Mouse (Mus musculus) lung, embryonic 16.5 days (tissue): ENCODE data around the gene Ifngr1. TPM values are rescaled to one million over a fixed set of nuclear protein-coding genes. Genes with fewer than 3 reads are reported as not detected.

Experiments
- ATAC-seq: fragments of 200-750 bp; cut with Nextera tagmentation; 2 replicates; pipeline ENCODE4 v1.8.0; 2017; ENCODE audit warnings: low read depth, mild to moderate bottlenecking, moderate library complexity
- H3K27ac ChIP-seq: fragments of 300-500 bp; sonication (generic); 2 replicates; pipeline ENCODE4 v1.5.1; 2014; ENCODE audit warnings: mild to moderate bottlenecking, control low read depth, low read length
- H3K27me3 ChIP-seq: fragments of 300-500 bp; sonication (generic); 2 replicates; pipeline ENCODE4 v1.6.1; 2014; ENCODE audit warnings: low read depth, low read length, mixed read lengths; ENCODE audit not compliant: control insufficient read depth, insufficient read depth
- H3K36me3 ChIP-seq: fragments of 300-500 bp; sonication (generic); 2 replicates; pipeline ENCODE4 v1.6.1; 2014; ENCODE audit warnings: low read length; ENCODE audit not compliant: control insufficient read depth, insufficient read depth
- H3K4me1 ChIP-seq: fragments of 300-500 bp; sonication (generic); replicated peaks from 2 replicates; pipeline ENCODE4 v1.6.1; 2014; ENCODE audit warnings: low read length, mixed read lengths; ENCODE audit not compliant: control insufficient read depth, insufficient read depth
- H3K4me2 ChIP-seq: fragments of 300-500 bp; sonication (generic); 2 replicates; pipeline ENCODE4 v1.6.1; 2014; ENCODE audit warnings: low read depth, low read length, control low read depth
- H3K4me3 ChIP-seq: fragments of 300-500 bp; sonication (generic); 2 replicates; pipeline ENCODE4 v1.5.1; 2014; ENCODE audit warnings: mild to moderate bottlenecking, low read length, control low read depth
- H3K9ac ChIP-seq: fragments of 300-500 bp; sonication (generic); 2 replicates; pipeline ENCODE4 v1.6.1; 2014; ENCODE audit warnings: low read length, control low read depth
- H3K9me3 ChIP-seq: fragments of 300-500 bp; sonication (generic); 2 replicates; pipeline ENCODE4 v1.6.1; 2016; ENCODE audit warnings: low read length; ENCODE audit not compliant: control insufficient read depth
- WGBS: fragments of 180-500 bp; shearing (Covaris S2); extraction: QIAGEN DNeasy Blood & Tissue Kit; methylation state at CpG from one replicate; pipeline ENCODE4 v1.1.7; 2014; 5-methylcytosine and 5-hydroxymethylcytosine counted together
- polyA plus RNA-seq: library from polyadenylated mRNA; unstranded; fragments of >200 nt; fragmentation: Nextera tagmentation; extraction: Ambion mirVana; gene quantifications from 2 replicates; pipeline ENCODE4 v1.2.1, GENCODE M21; 2015

Ifngr1 gene
- polyA plus RNA-seq, result 79.0 and 85.5 TPM in 2 replicates

- WGBS, result under 1% methylated on average over 52 of the region's 52 CpGs
- H3K36me3 ChIP-seq, result no peaks in the 10 kb centered on the region
- peak; percentile 99 for ATAC-seq
- peak within 1 kb of the TSS; percentile 68 for H3K4me2 ChIP-seq
- H3K9me3 ChIP-seq, result no peaks in the 10 kb centered on the region
- H3K27me3 ChIP-seq, result no peaks in the 10 kb centered on the region
- H3K9ac ChIP-seq, result peak within 1 kb of the TSS; percentile 85
- peaks cover 16% of the 10 kb centered on the region for H3K4me1 ChIP-seq
- peak within 1 kb of the TSS; percentile 91 for H3K27ac ChIP-seq
- H3K4me3 ChIP-seq, result peak within 1 kb of the TSS; percentile 81
These were observed at the start of gene Ifngr1 for GRCm38 (mm10) chr10:19591641-19592441. Gene Ifngr1, plus strand, starts transcription at chr10:19591949.

DNA sequence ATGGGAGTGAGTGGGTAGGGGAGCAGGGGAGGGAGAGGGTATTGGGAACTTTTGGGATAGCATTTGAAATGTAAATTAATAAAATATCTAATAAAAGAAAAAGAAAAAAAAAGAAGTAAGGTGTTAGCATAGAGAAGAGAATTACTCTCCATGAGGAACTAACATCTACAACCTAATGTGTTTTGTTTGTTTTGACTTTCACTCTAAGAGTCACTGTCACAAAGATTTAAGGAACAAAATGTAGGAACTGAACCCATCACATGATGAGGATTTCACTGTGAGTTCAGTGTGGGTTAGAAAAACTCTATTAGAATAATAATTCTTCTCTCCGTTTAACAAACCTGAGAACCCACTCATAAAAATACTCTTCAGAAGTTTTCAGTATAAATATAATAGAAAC is 44.9 kb upstream of the Ifngr1 start:
- Histone ChIP-seq H3K27me3 (no peaks in the 10 kb centered on the region), H3K4me2 (no peak overlapping the region), H3K9ac (no peak overlapping the region), H3K9me3 (no peaks in the 10 kb centered on the region), H3K4me1 (no peaks in the 10 kb centered on the region), H3K4me3 (no peak overlapping the region), H3K36me3 (no peaks in the 10 kb centered on the region), H3K27ac (no peak overlapping the region)
- no peak for ATAC-seq
- WGBS, result 92% methylated on average over 1 of the region's 1 CpGs

GRCm38 (mm10) chr10:19548016-19548415 is 43.7 kb upstream of the Ifngr1 start:
- H3K4me1 ChIP-seq, result no peaks in the 10 kb centered on the region
- no peaks in the 10 kb centered on the region for H3K9me3 ChIP-seq
- WGBS, result 78% methylated on average over 1 of the region's 1 CpGs
- H3K9ac ChIP-seq, result no peak overlapping the region
- H3K4me2 ChIP-seq, result no peak overlapping the region
- ATAC-seq, result no peak
- H3K4me3 ChIP-seq, result no peak overlapping the region
- H3K27ac ChIP-seq, result no peak overlapping the region
- H3K27me3 ChIP-seq, result no peaks in the 10 kb centered on the region
- H3K36me3 ChIP-seq, result no peaks in the 10 kb centered on the region

GRCm38 (mm10) chr10:19548491-19548890 is 43.3 kb upstream of the Ifngr1 start:
- no peaks in the 10 kb centered on the region for H3K27me3 ChIP-seq
- WGBS, result 81% methylated on average over 2 of the region's 2 CpGs
- no peak overlapping the region for H3K27ac ChIP-seq
- no peak overlapping the region for H3K4me2 ChIP-seq
- H3K9me3 ChIP-seq, result no peaks in the 10 kb centered on the region
- no peaks in the 10 kb centered on the region for H3K4me1 ChIP-seq
- H3K36me3 ChIP-seq, result no peaks in the 10 kb centered on the region
- no peak overlapping the region for H3K4me3 ChIP-seq
- no peak for ATAC-seq
- H3K9ac ChIP-seq, result no peak overlapping the region

- Histone ChIP-seq H3K4me2 (no peak overlapping the region), H3K4me3 (no peak overlapping the region), H3K9ac (no peak overlapping the region), H3K27ac (no peak overlapping the region), H3K27me3 (no peaks in the 10 kb centered on the region), H3K36me3 (no peaks in the 10 kb centered on the region), H3K9me3 (no peaks in the 10 kb centered on the region), H3K4me1 (no peaks in the 10 kb centered on the region)
- WGBS, result 76% methylated on average over 3 of the region's 3 CpGs
- ATAC-seq, result no peak
These were observed 40.2 kb upstream of the Ifngr1 start for GRCm38 (mm10) chr10:19551585-19551984.

GRCm38 (mm10) chr10:19553857-19554256 is 37.9 kb upstream of the Ifngr1 start:
- H3K4me3 ChIP-seq, result no peak overlapping the region
- no peaks in the 10 kb centered on the region for H3K27me3 ChIP-seq
- ATAC-seq, result no peak
- H3K4me1 ChIP-seq, result no peaks in the 10 kb centered on the region
- no peaks in the 10 kb centered on the region for H3K9me3 ChIP-seq
- H3K9ac ChIP-seq, result no peak overlapping the region
- 73% methylated on average over 2 of the region's 2 CpGs for WGBS
- no peak overlapping the region for H3K4me2 ChIP-seq
- H3K36me3 ChIP-seq, result no peaks in the 10 kb centered on the region
- H3K27ac ChIP-seq, result no peak overlapping the region

DNA sequence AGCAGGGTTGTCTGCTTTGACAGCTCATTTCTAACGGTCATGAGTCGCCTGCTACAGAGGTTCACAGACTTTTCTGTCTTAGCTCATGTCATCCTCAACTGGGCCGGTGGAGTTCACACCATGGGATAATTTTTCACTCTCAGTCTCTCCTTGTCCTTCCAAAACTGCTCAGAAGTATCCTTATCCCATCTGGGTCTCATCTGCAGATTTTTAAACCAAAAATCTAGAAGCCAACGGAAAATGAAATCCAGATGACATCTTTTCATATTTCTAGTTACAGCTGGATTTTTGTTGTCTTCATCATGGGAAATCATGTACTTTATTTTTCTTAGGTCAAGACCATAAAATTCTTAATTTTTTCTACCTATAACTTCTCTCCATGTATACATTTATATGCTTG is 34.1 kb upstream of the Ifngr1 start:
- 55% methylated on average over 4 of the region's 4 CpGs for WGBS
- no peaks in the 10 kb centered on the region for H3K36me3 ChIP-seq
- H3K27me3 ChIP-seq, result no peaks in the 10 kb centered on the region
- H3K4me3 ChIP-seq, result no peak overlapping the region
- no peak for ATAC-seq
- H3K27ac ChIP-seq, result no peak overlapping the region
- H3K9me3 ChIP-seq, result no peaks in the 10 kb centered on the region
- no peak overlapping the region for H3K4me2 ChIP-seq
- no peaks in the 10 kb centered on the region for H3K4me1 ChIP-seq
- H3K9ac ChIP-seq, result no peak overlapping the region

DNA sequence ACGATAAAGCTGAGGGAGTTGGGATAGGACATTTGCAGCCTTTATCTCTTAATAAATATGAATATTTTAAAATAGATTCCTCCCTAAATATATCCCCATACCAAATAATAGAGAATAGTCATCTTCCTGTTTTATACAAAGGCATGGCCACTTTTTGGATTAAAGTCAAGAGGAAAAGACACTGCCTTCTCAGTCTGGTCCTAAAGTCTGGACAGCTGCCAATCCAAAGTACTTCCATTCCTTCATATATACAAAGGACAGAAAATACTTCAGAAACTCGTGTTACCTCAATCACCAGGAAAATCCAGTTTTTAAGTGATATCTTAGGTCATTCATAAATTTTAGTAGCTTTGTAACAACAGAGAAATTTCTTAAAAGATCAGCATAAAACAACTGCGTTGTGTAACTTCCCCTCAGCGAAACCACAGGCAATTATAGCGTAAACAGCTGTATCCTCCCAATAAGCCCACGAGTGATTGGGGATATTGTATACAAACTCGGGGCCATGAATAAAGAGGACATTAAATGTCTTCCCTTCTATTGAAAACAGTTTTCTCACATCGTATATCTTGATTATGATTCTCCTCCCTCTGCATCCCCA is 32.1 kb upstream of the Ifngr1 start:
- Histone ChIP-seq H3K27me3 (no peaks in the 10 kb centered on the region), H3K36me3 (no peaks in the 10 kb centered on the region), H3K27ac (peak overlapping the region; percentile 26; the same call in 1 of the 2 replicates), H3K4me3 (no peak overlapping the region), H3K9ac (no peak overlapping the region), H3K4me2 (no peak overlapping the region), H3K4me1 (no peaks in the 10 kb centered on the region), H3K9me3 (no peaks in the 10 kb centered on the region)
- WGBS, result 36% methylated on average over 8 of the region's 8 CpGs
- ATAC-seq, result peak; percentile 73; the same call in 1 of the 2 replicates

DNA sequence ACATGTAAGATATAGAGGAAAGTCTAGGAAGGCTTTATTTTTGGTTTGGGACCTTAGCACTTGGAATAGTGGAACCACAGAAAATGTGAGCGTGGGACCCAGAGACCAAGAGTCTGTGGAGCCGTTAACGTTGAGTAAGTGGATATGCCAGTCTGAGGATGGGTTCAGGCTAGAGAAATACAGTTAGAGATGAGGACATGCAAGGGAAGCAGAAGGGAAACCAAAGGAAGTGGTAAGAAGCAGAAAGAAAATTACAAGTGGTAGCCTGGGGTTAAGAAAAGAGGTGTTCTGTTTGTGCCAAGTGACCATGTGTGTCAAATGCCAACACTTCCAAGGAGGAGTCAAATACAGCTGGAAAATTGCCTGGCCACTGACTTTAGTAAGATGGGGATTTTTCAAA is 29.2 kb upstream of the Ifngr1 start:
- H3K9me3 ChIP-seq, result no peaks in the 10 kb centered on the region
- H3K4me3 ChIP-seq, result no peak overlapping the region
- ATAC-seq, result no peak
- H3K36me3 ChIP-seq, result no peaks in the 10 kb centered on the region
- no peak overlapping the region for H3K4me2 ChIP-seq
- H3K9ac ChIP-seq, result no peak overlapping the region
- WGBS, result 87% methylated on average over 3 of the region's 3 CpGs
- no peaks in the 10 kb centered on the region for H3K4me1 ChIP-seq
- no peaks in the 10 kb centered on the region for H3K27me3 ChIP-seq
- H3K27ac ChIP-seq, result no peak overlapping the region
